Mouse (Mus musculus): Measurements from ENCODE around the gene 9230112D13Rik. TPM values are rescaled to one million over a fixed set of nuclear protein-coding genes. Genes with fewer than 3 reads are reported as not detected.

Gene 9230112D13Rik
- total RNA-seq, 1 experiment from 2014 or later = not detected

- ATAC-seq (replicated peaks; ENCODE audit: low read depth, poor library complexity, severe bottlenecking) = no peak
These were observed 21.0 kb upstream of the 9230112D13Rik start for GRCm38 (mm10) chr14:34543596-34543995.

GRCm38 (mm10) chr14:34541896-34542295, 19.3 kb upstream of the 9230112D13Rik start:
- ATAC-seq (replicated peaks; ENCODE audit: low read depth, poor library complexity, severe bottlenecking) = no peak

DNA sequence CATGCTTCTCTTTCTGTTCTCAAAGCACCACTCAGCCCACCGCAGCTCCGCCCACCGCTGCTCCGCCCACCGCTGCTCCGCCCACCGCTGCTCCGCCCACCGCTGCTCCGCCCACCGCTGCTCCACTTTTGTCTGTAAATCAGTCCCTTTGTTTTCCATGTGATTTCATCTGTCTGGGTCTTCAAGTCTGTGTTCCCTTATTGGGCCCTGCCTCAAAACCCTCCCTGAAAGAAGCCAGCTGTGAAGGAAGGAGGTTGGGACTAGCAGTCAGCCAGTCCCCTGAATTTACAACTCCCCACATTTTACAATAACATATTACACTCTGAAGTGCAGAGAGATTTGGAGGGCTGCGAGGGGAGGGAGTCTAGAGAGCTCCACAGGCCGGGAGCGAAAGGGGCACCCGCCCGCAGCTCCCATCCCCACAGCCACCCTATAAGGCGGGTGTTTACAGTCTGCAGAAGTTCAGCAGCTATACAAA, 18.1 kb upstream of the 9230112D13Rik start:
- ATAC-seq (replicated peaks; ENCODE audit: low read depth, poor library complexity, severe bottlenecking) = peak; percentile 87

GRCm38 (mm10) chr14:34535883-34536282, 13.3 kb upstream of the 9230112D13Rik start:
- ATAC-seq (replicated peaks; ENCODE audit: low read depth, poor library complexity, severe bottlenecking) = no peak

GRCm38 (mm10) chr14:34533537-34533936, 10.9 kb upstream of the 9230112D13Rik start:
- no peak for ATAC-seq (replicated peaks; ENCODE audit: low read depth, poor library complexity, severe bottlenecking)

DNA sequence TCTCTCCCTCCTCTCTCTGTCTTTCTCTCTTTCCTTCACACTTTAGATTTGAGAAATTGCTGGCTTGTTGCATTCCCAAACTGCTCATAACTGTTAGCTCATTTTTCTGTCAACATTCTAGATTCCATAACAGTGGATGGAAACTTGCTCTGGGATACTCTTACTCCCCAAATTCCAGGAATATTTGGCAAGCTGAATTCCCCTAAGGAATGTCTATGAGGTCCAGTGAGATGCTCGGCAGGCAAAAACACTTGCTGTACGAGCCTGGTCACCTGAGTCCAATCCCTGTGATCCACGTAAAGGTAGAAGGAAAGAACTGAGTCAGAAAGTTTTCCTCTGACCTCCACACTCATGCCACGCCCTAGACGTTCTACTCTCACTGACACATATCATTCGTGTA, 9.9 kb upstream of the 9230112D13Rik start:
- no peak for ATAC-seq (replicated peaks; ENCODE audit: low read depth, poor library complexity, severe bottlenecking)

- ATAC-seq (replicated peaks; ENCODE audit: low read depth, poor library complexity, severe bottlenecking) = no peak
These were observed 6.2 kb upstream of the 9230112D13Rik start for GRCm38 (mm10) chr14:34528804-34529203.

DNA sequence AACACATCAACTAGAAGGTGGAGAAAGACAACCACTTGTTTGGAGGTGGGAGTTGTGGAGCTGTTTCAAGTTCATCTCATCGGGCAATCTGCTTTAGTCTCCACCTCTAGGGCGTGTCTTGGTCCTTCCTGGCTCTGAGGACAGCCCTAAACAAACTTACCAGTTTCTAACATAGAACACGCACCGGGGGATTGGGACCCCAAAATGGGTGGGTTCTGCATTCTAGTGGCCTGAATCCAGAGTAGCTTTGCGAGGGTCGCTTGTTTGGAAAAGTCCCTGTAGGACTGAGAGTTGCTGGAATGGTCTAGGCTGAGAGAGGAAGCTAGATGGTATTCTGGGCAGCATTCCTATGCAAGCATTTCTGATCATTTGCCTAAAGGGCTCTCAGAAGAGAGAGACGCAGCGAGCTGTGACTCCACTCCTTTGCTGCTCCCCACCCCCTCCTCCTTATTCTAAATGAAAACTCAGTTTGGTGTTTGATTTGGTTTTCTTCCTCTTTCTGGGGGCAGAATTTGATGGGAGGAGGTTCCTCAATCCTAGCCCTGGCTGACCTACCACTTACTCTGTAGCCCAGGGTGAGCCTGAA, 4.5 kb downstream of the 9230112D13Rik start:
- ATAC-seq (replicated peaks; ENCODE audit: low read depth, poor library complexity, severe bottlenecking) = peak; percentile 54

GRCm38 (mm10) chr14:34516960-34517577, 5.5 kb downstream of the 9230112D13Rik start:
- no peak for ATAC-seq (replicated peaks; ENCODE audit: low read depth, poor library complexity, severe bottlenecking)

DNA sequence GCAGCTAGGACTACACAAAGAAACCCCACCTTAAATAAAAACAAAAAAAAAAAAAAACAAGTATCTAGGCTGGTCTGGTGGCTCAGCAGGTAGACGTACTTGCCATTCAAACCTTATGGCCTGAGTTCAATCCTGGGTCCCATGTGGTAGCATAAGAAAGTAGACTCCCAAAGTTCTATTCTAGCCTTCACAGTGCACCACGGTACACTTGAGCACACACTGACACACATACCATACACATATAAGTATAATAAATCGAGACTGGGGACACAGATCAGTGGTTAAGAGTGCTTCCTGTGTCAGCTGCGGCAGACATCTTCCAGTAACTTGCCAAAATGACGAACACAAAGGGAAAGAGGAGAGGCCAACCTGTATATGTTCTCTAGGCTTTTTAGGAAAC, 6.7 kb downstream of the 9230112D13Rik start:
- ATAC-seq (replicated peaks; ENCODE audit: low read depth, poor library complexity, severe bottlenecking) = no peak

- peak; percentile 83 for ATAC-seq (replicated peaks; ENCODE audit: low read depth, poor library complexity, severe bottlenecking)
These were observed 8.5 kb downstream of the 9230112D13Rik start for GRCm38 (mm10) chr14:34514120-34514519.

GRCm38 (mm10) chr14:34512602-34513001, 10.0 kb downstream of the 9230112D13Rik start:
- no peak for ATAC-seq (replicated peaks; ENCODE audit: low read depth, poor library complexity, severe bottlenecking)

- ATAC-seq (replicated peaks; ENCODE audit: low read depth, poor library complexity, severe bottlenecking) = no peak
These were observed 10.7 kb downstream of the 9230112D13Rik start for GRCm38 (mm10) chr14:34511901-34512300.

GRCm38 (mm10) chr14:34508842-34509439, 13.7 kb downstream of the 9230112D13Rik start:
- no peak for ATAC-seq (replicated peaks; ENCODE audit: low read depth, poor library complexity, severe bottlenecking)

DNA sequence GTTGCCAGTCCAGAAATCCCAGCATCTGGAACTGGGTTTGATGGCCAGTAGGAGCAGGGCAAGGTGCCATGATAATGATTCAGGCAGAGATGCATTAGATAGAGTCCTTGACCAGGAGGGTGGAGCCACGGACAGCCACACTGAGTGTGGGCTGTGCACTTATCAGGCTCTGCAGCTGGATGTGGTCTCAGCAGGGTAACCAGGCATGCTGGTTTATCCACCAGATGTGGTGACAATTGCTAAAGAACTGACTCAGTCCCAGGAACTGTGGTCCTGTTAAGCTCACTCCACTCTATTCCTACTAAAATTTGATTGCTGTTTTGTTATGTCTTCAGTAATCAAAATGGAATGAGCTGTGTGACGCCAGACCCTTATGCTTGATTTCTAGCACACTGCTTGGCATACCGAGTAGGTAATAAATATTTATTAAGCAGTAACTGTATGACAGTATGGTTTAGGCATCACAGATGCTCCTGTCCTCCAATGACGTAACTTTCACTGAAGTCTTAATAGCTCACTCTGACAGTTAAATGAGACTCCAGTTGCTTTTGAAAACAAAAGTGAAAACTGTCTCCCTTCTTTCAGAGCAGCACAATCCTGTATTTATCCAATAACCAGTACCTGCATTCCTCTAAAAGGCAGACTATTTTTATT, 14.3 kb downstream of the 9230112D13Rik start:
- peak; percentile 77 for ATAC-seq (replicated peaks; ENCODE audit: low read depth, poor library complexity, severe bottlenecking)

DNA sequence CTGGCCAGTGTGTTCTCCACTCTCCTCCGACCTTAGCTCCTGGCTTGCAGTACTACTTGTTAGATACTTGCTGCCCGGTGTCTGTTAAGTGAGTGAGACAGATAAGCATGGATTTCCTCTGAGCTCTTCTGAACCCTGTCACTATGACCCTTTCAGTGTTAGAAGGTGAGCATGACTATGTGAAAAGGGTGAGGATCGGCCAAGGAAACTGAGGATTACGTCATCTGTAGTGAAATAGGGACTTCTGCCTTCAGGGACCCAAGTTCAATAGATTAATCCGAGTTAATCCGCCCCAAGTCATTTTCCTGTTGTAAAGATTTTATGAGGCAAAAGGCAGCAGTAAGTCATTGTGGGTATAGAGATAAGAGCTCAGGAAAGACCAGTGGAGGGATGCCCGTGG, 17.3 kb downstream of the 9230112D13Rik start:
- ATAC-seq (replicated peaks; ENCODE audit: low read depth, poor library complexity, severe bottlenecking) = no peak

DNA sequence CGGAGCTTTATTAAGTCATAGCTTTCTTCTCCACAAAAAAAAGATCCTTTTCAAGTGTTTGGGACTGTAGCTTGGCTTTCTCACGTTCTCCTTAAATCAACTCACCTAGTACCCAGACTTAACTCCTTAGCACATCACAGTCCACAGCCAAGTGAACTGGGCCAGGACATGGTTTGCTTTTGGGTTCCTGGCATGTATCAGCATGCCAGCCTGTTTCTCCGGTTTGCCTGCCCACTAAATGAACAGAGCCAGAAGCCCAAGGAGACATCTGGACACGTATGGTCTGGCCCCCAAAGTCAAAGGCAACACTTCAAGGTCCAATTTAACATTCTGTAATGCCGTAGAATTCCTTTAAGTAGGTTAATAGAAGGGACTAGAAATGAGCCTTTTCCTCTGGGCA, 18.2 kb downstream of the 9230112D13Rik start:
- ATAC-seq (replicated peaks; ENCODE audit: low read depth, poor library complexity, severe bottlenecking) = no peak

GRCm38 (mm10) chr14:34503759-34504158, 18.8 kb downstream of the 9230112D13Rik start:
- ATAC-seq (replicated peaks; ENCODE audit: low read depth, poor library complexity, severe bottlenecking) = no peak

DNA sequence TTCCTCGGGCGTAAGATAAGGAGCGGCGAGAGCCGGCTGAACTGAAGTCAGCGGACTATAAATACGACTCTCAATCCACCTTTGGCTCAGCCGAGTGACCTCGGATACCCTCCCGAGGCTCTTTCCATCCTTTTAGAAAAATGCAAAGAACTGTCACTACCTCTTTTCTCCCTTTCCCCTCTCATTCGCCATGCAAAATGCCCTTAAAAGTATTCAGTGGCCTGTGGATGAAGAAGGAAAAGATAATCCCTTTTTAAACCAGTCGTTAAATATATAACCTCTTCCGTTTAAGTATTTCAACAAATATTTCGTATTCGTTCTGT, 19.3 kb downstream of the 9230112D13Rik start, which contains the start of gene Bmpr1a:
Gene Bmpr1a (minus strand): TSS at position 17 of the 323 bp plus-strand sequence.
- no peak for ATAC-seq (replicated peaks; ENCODE audit: low read depth, poor library complexity, severe bottlenecking)

DNA sequence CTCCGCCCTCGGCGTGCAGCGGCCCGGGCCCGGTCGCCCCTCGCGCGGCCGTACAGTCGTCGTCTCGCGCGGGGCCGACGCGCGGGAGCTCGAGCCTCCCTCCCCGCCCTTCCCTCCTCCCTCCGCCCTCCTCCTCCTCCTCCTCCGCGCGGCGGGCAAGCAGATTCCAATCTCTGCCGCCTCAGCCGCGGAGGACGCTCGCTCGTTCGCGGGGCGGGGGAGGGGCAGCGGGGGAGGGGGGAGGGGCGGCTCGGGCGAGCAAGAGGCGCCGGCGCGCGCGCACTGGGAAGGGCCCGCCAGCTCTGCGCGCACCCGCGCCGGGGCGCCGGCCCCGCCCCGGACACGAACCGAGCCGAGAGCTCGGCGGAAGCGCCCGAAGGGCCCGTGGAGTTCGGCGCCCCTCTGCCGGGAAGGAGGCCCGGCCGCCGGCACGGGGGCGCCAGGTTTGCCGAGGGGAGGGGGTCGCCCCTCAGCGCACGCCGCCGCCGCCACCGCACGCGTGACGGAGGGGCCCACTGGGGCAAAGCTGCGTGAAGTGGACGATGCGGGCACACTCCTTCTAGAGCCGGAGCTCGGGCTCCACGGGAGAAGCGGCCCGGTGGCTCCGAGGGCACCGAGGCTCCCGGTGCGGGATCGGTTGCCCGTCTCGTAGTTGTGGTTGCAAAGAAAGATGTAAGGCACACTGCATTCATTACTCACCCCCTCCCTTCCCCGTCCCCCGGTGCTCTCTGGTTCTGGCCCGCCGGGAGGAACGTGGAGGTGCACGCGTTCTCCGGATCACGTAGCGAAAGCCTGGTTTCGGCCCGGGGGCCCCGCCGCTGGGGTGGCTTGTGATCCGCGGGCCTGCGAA, 19.9 kb downstream of the 9230112D13Rik start:
- ATAC-seq (replicated peaks; ENCODE audit: low read depth, poor library complexity, severe bottlenecking) = peak; percentile 45
